Mouse (Mus musculus): ENCODE results near the gene B3gnt2. TPM values are rescaled to one million over a fixed set of nuclear protein-coding genes. Genes with fewer than 3 reads are reported as not detected.

Gene B3gnt2
- polyA plus RNA-seq, 1 experiment from 2014 or later: 2.7 TPM

DNA sequence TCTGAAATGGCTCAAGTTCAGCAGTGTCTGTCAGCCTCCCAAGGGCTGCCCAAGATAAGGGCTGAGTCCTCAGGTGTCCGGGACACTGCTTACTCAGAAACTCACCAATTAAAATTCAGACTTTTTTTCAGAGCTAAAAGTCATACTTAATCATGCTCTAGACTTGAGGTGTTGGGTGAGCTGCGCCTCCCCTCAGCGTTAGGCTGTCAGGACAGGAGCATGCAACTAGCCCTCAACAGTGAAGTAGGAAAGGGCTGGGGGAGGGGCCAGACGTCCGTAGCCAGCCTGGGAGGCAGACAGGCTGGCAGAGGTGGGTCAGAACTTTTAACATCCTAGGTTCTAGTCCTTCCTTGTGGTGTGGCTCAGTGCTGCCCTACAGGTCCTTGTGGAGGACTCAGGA is 108.2 kb downstream of the B3gnt2 start:
- ATAC-seq (replicated peaks; ENCODE audit: insufficient number of reproducible peaks, low FRiP score, low TSS enrichment, low read depth) (no peak), DNase-seq (ENCODE audit: low spot score) (no peak)
- Histone ChIP-seq H3K9me3 (replicated peaks; ENCODE audit: control insufficient read depth, low read length) (no peaks in the 10 kb centered on the region), H3K4me1 (ENCODE audit: control insufficient read depth, insufficient read depth, low read length) (no peaks in the 10 kb centered on the region), H3K27ac (replicated peaks; ENCODE audit: low read depth, low read length) (no peak overlapping the region), H3K4me3 (ENCODE audit: low read depth, low read length) (no peak overlapping the region), H3K27me3 (ENCODE audit: control insufficient read depth, insufficient read depth, low read length) (no peaks in the 10 kb centered on the region), H3K36me3 (replicated peaks; ENCODE audit: control insufficient read depth, insufficient read depth, low read depth, low read length) (no peaks in the 10 kb centered on the region), H3K9ac (replicated peaks; ENCODE audit: low read length) (no peak overlapping the region), H3K4me2 (ENCODE audit: low read depth, low read length) (no peak overlapping the region)
- 43% methylated on average over 5 of the region's 5 CpGs for WGBS

DNA sequence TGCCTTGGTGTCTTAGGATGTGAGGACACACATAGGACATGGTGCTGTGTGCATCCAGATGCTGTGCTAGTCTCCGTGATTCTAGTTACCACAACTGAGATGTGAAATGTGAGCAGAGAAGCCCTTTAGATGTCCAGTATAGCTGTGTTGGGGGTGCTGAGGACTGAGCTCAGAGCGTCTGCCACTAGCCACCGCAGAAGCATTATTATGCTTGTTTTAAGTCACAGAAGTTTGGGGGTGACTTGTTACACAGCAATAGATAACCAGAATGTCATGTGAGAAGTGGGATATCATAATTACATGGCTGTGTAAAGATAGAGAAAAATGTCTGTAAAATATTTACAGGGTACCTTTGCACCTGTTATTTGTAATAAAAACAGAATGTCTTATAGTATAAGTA is 109.2 kb downstream of the B3gnt2 start:
- Histone ChIP-seq H3K4me1 (ENCODE audit: control insufficient read depth, insufficient read depth, low read length) (no peaks in the 10 kb centered on the region), H3K9me3 (replicated peaks; ENCODE audit: control insufficient read depth, low read length) (no peaks in the 10 kb centered on the region), H3K4me3 (ENCODE audit: low read depth, low read length) (no peak overlapping the region), H3K27me3 (ENCODE audit: control insufficient read depth, insufficient read depth, low read length) (no peaks in the 10 kb centered on the region), H3K36me3 (replicated peaks; ENCODE audit: control insufficient read depth, insufficient read depth, low read depth, low read length) (no peaks in the 10 kb centered on the region), H3K27ac (replicated peaks; ENCODE audit: low read depth, low read length) (no peak overlapping the region), H3K4me2 (ENCODE audit: low read depth, low read length) (no peak overlapping the region), H3K9ac (replicated peaks; ENCODE audit: low read length) (no peak overlapping the region)
- 90% methylated on average over 3 of the region's 3 CpGs for WGBS
- DNase-seq (ENCODE audit: low spot score): no peak
- ATAC-seq (replicated peaks; ENCODE audit: insufficient number of reproducible peaks, low FRiP score, low TSS enrichment, low read depth): no peak

GRCm38 (mm10) chr11:22747406-22747805 is 113.4 kb downstream of the B3gnt2 start:
- Histone ChIP-seq H3K4me3 (ENCODE audit: low read depth, low read length) (no peak overlapping the region), H3K9me3 (replicated peaks; ENCODE audit: control insufficient read depth, low read length) (no peaks in the 10 kb centered on the region), H3K27ac (replicated peaks; ENCODE audit: low read depth, low read length) (no peak overlapping the region), H3K4me1 (ENCODE audit: control insufficient read depth, insufficient read depth, low read length) (no peaks in the 10 kb centered on the region), H3K4me2 (ENCODE audit: low read depth, low read length) (no peak overlapping the region), H3K36me3 (replicated peaks; ENCODE audit: control insufficient read depth, insufficient read depth, low read depth, low read length) (no peaks in the 10 kb centered on the region), H3K27me3 (ENCODE audit: control insufficient read depth, insufficient read depth, low read length) (no peaks in the 10 kb centered on the region), H3K9ac (replicated peaks; ENCODE audit: low read length) (no peak overlapping the region)
- no peak for DNase-seq (ENCODE audit: low spot score)
- ATAC-seq (replicated peaks; ENCODE audit: insufficient number of reproducible peaks, low FRiP score, low TSS enrichment, low read depth): no peak
- WGBS: 75% methylated on average over 7 of the region's 7 CpGs

DNA sequence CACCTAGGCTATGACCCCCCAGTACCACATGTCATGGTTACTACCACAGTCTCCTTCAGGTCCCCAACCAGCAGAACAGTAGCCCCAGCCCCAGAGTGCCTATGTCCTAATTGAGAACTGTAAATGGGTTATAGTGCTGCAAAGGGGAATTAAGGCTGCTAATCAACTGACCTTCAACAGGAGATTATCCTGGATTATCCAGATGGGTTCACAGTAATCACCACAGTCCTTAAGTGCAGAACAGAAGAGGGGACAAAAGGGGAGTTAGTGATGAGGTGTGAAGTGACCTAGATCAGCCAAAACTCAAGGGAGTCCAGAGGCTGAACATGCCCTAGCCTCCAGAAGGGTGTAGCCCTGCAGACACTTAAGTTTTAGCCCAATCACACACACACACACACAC is 115.4 kb downstream of the B3gnt2 start:
- no peak for DNase-seq (ENCODE audit: low spot score)

DNA sequence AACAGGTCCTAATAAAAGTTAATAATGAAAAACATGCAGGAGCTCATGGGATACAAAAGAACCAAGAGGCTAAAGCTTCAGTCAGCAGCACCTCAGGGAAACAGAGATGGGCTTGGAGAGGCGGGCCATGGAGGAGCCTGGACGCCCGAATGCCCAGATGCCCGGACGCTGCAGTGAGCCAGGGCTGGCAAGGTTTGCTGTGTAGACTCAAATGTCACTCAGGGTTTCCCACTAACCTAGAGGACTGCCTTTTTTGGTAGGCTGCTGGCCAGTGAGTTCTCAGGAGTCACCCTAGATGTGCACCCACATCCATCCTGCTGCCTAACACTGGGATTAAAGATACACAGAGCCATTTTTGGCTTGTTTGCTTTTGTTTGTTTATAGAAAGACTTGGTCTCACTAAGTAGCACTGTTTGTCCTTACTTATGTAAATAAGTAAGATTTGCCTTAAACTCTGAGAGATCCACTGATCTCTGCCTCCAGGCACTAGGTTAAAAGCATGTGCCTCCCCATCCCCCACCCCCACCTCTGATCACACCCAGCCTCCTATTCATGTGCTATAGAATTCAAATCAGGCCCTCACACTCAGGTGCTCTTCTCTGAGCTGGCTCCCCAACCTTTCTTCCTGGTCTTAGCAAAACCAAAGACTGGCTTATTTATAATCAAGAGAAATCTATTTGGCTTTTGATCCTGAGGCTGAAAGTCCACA is 117.0 kb downstream of the B3gnt2 start:
- Histone ChIP-seq H3K9ac (replicated peaks; ENCODE audit: low read length) (no peak overlapping the region), H3K36me3 (replicated peaks; ENCODE audit: control insufficient read depth, insufficient read depth, low read depth, low read length) (no peaks in the 10 kb centered on the region), H3K4me3 (ENCODE audit: low read depth, low read length) (no peak overlapping the region), H3K4me2 (ENCODE audit: low read depth, low read length) (no peak overlapping the region), H3K9me3 (replicated peaks; ENCODE audit: control insufficient read depth, low read length) (no peaks in the 10 kb centered on the region), H3K27me3 (ENCODE audit: control insufficient read depth, insufficient read depth, low read length) (no peaks in the 10 kb centered on the region), H3K4me1 (ENCODE audit: control insufficient read depth, insufficient read depth, low read length) (no peaks in the 10 kb centered on the region), H3K27ac (replicated peaks; ENCODE audit: low read depth, low read length) (no peak overlapping the region)
- no peak for ATAC-seq (replicated peaks; ENCODE audit: insufficient number of reproducible peaks, low FRiP score, low TSS enrichment, low read depth)
- WGBS: 93% methylated on average over 5 of the region's 5 CpGs
- DNase-seq (ENCODE audit: low spot score): no peak

More for the DNA sequence above, 115.4 kb downstream of the B3gnt2 start:
- Histone ChIP-seq H3K27me3 (ENCODE audit: control insufficient read depth, insufficient read depth, low read length) (no peaks in the 10 kb centered on the region), H3K36me3 (replicated peaks; ENCODE audit: control insufficient read depth, insufficient read depth, low read depth, low read length) (no peaks in the 10 kb centered on the region), H3K4me3 (ENCODE audit: low read depth, low read length) (no peak overlapping the region), H3K9me3 (replicated peaks; ENCODE audit: control insufficient read depth, low read length) (no peaks in the 10 kb centered on the region), H3K27ac (replicated peaks; ENCODE audit: low read depth, low read length) (no peak overlapping the region), H3K4me2 (ENCODE audit: low read depth, low read length) (no peak overlapping the region), H3K4me1 (ENCODE audit: control insufficient read depth, insufficient read depth, low read length) (no peaks in the 10 kb centered on the region), H3K9ac (replicated peaks; ENCODE audit: low read length) (no peak overlapping the region)
- ATAC-seq (replicated peaks; ENCODE audit: insufficient number of reproducible peaks, low FRiP score, low TSS enrichment, low read depth): no peak

DNA sequence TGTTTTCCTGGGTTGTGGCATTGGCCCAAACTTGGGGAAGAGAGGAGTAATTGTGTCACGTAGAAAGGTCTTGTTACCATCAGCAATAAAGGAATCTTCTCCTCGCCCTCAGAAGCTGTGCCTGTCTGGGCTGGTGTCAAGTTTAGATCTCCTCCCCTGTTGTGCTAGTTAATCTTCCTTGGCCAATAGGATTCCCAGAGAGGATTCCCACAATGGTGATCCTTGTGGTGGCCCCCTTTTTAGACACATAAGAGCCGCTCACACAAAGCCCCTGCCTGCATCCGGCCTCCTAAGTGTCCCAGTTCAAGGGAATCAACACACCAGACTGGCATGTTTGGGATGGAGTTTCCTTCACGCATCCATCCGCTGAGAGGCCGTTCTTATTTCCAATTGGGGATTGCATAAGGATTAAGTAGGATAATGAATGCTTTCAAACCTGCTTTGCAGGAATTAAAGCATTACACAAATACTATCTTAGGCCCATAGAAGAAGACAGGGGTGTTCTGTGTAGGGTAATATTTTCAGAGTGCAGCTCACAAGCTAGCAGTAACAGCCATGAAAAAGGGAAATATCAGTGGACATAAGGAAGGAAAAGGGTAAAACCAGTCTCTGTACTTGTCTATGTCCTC is 118.6 kb downstream of the B3gnt2 start:
- ATAC-seq (replicated peaks; ENCODE audit: insufficient number of reproducible peaks, low FRiP score, low TSS enrichment, low read depth): 0 out of 2 replicates have a peak, but pooled peaks have one; percentile 29
- H3K27ac ChIP-seq (replicated peaks; ENCODE audit: low read depth, low read length): no peak overlapping the region

GRCm38 (mm10) chr11:22741436-22741835 is 119.3 kb downstream of the B3gnt2 start:
- ATAC-seq (replicated peaks; ENCODE audit: insufficient number of reproducible peaks, low FRiP score, low TSS enrichment, low read depth) (no peak), DNase-seq (ENCODE audit: low spot score) (no peak)
- H3K4me3 ChIP-seq (ENCODE audit: low read depth, low read length): no peak overlapping the region
- H3K36me3 ChIP-seq (replicated peaks; ENCODE audit: control insufficient read depth, insufficient read depth, low read depth, low read length): no peaks in the 10 kb centered on the region
- WGBS: 69% methylated on average over 3 of the region's 3 CpGs
- no peak overlapping the region for H3K4me2 ChIP-seq (ENCODE audit: low read depth, low read length)
- H3K27me3 ChIP-seq (ENCODE audit: control insufficient read depth, insufficient read depth, low read length): no peaks in the 10 kb centered on the region
- H3K27ac ChIP-seq (replicated peaks; ENCODE audit: low read depth, low read length): no peak overlapping the region
- no peaks in the 10 kb centered on the region for H3K4me1 ChIP-seq (ENCODE audit: control insufficient read depth, insufficient read depth, low read length)
- no peak overlapping the region for H3K9ac ChIP-seq (replicated peaks; ENCODE audit: low read length)
- no peaks in the 10 kb centered on the region for H3K9me3 ChIP-seq (replicated peaks; ENCODE audit: control insufficient read depth, low read length)

More for the DNA sequence above, 118.6 kb downstream of the B3gnt2 start:
- no peaks in the 10 kb centered on the region for H3K27me3 ChIP-seq (ENCODE audit: control insufficient read depth, insufficient read depth, low read length)
- H3K9ac ChIP-seq (replicated peaks; ENCODE audit: low read length): no peak overlapping the region
- H3K9me3 ChIP-seq (replicated peaks; ENCODE audit: control insufficient read depth, low read length): no peaks in the 10 kb centered on the region
- 31% methylated on average over 7 of the region's 7 CpGs for WGBS
- H3K4me2 ChIP-seq (ENCODE audit: low read depth, low read length): no peak overlapping the region
- H3K36me3 ChIP-seq (replicated peaks; ENCODE audit: control insufficient read depth, insufficient read depth, low read depth, low read length): no peaks in the 10 kb centered on the region
- peak; percentile 21 for DNase-seq (ENCODE audit: low spot score)
- H3K4me3 ChIP-seq (ENCODE audit: low read depth, low read length): no peak overlapping the region
- H3K4me1 ChIP-seq (ENCODE audit: control insufficient read depth, insufficient read depth, low read length): no peaks in the 10 kb centered on the region

GRCm38 (mm10) chr11:22739497-22740288 is 121.1 kb downstream of the B3gnt2 start:
- ATAC-seq (replicated peaks; ENCODE audit: insufficient number of reproducible peaks, low FRiP score, low TSS enrichment, low read depth): no peak
- no peak overlapping the region for H3K9ac ChIP-seq (replicated peaks; ENCODE audit: low read length)
- WGBS: 70% methylated on average over 5 of the region's 5 CpGs

More at GRCm38 (mm10) chr11:22739497-22740288, 121.1 kb downstream of the B3gnt2 start:
- Histone ChIP-seq H3K27ac (replicated peaks; ENCODE audit: low read depth, low read length) (no peak overlapping the region), H3K9me3 (replicated peaks; ENCODE audit: control insufficient read depth, low read length) (no peaks in the 10 kb centered on the region), H3K4me1 (ENCODE audit: control insufficient read depth, insufficient read depth, low read length) (no peaks in the 10 kb centered on the region), H3K4me3 (ENCODE audit: low read depth, low read length) (no peak overlapping the region), H3K4me2 (ENCODE audit: low read depth, low read length) (no peak overlapping the region), H3K27me3 (ENCODE audit: control insufficient read depth, insufficient read depth, low read length) (no peaks in the 10 kb centered on the region), H3K36me3 (replicated peaks; ENCODE audit: control insufficient read depth, insufficient read depth, low read depth, low read length) (no peaks in the 10 kb centered on the region)
- no peak for DNase-seq (ENCODE audit: low spot score)

All from embryonic facial prominence, embryonic 11.5 days (tissue).